Mouse (Mus musculus): ENCODE measurements around the gene Ttll9.

Gene Ttll9

GRCm38 (mm10) chr2:153052700-153053351, 90.5 kb downstream of the Ttll9 start:
- peak; percentile 37 for DNase-seq

- no peak for DNase-seq
Measured at GRCm38 (mm10) chr2:153053896-153054295, 91.6 kb downstream of the Ttll9 start.

- DNase-seq = no peak
Measured at GRCm38 (mm10) chr2:153055270-153055920, 93.1 kb downstream of the Ttll9 start.
